Mouse (Mus musculus) spleen, postnatal 10 days (tissue): ENCODE data around the gene Klc1.

Source experiments
- DNase-seq, 2 experiments: peaks; one replicate each; pipeline ENCODE4 v3.0.0; 2021 to 2022; ENCODE audit warnings: low spot score in 2 of 2

The Klc1 gene

GRCm38 (mm10) chr12:111769816-111770577, 11.3 kb downstream of the Klc1 start:
- no peak for DNase-seq

GRCm38 (mm10) chr12:111770651-111771050, 12.0 kb downstream of the Klc1 start:
- no peak for DNase-seq

- DNase-seq = no peak
Measured at GRCm38 (mm10) chr12:111774156-111774555, 15.5 kb downstream of the Klc1 start.

- DNase-seq = no peak
Measured at GRCm38 (mm10) chr12:111774845-111775244, 16.2 kb downstream of the Klc1 start.

- no peak for DNase-seq
Measured at GRCm38 (mm10) chr12:111777919-111778318, 19.3 kb downstream of the Klc1 start.

- DNase-seq = no peak
Measured at GRCm38 (mm10) chr12:111779544-111779943, 20.9 kb downstream of the Klc1 start.

- DNase-seq = no peak
Measured at GRCm38 (mm10) chr12:111785174-111785573, 26.5 kb downstream of the Klc1 start.

- no peak for DNase-seq
Measured at GRCm38 (mm10) chr12:111787015-111787414, 28.4 kb downstream of the Klc1 start.

- DNase-seq = no peak
Measured at GRCm38 (mm10) chr12:111790090-111790489, 31.4 kb downstream of the Klc1 start.

GRCm38 (mm10) chr12:111790631-111791030, 32.0 kb downstream of the Klc1 start:
- DNase-seq = no peak

GRCm38 (mm10) chr12:111791474-111792104, 32.9 kb downstream of the Klc1 start:
- DNase-seq = no peak

- DNase-seq = peak in 1 of 2 experiments; percentile 43
Measured at GRCm38 (mm10) chr12:111794102-111794501, 35.5 kb downstream of the Klc1 start.

- DNase-seq = no peak
Measured at GRCm38 (mm10) chr12:111794526-111795179, 36.0 kb downstream of the Klc1 start.

- no peak for DNase-seq
Measured at GRCm38 (mm10) chr12:111795180-111795895, 36.7 kb downstream of the Klc1 start.

GRCm38 (mm10) chr12:111797251-111797650, 38.6 kb downstream of the Klc1 start:
- no peak for DNase-seq

GRCm38 (mm10) chr12:111798493-111798892, 39.8 kb downstream of the Klc1 start:
- no peak for DNase-seq

GRCm38 (mm10) chr12:111800459-111801183, 42.0 kb downstream of the Klc1 start:
- DNase-seq = no peak

- no peak for DNase-seq
Measured at GRCm38 (mm10) chr12:111803538-111803937, 44.9 kb downstream of the Klc1 start.

GRCm38 (mm10) chr12:111808775-111809174, 50.1 kb downstream of the Klc1 start:
- DNase-seq = no peak

- peak in 1 of 2 experiments; percentile 75 for DNase-seq
Measured at GRCm38 (mm10) chr12:111809762-111810161, 51.1 kb downstream of the Klc1 start.

GRCm38 (mm10) chr12:111812075-111812474, 53.4 kb downstream of the Klc1 start:
- no peak for DNase-seq
